Mouse (Mus musculus): Measurements from ENCODE around the gene Aldh16a1. TPM values are rescaled to one million over a fixed set of nuclear protein-coding genes. Genes with fewer than 3 reads are reported as not detected.
A peak's percentile ranks its signal among the peaks of the same experiment; 100 is the strongest.
"Not testable (repeated sequence)": the region's sequence is repeated elsewhere in the genome, so short reads cannot be mapped to it uniquely, and the experiment has no call there.

Gene Aldh16a1
- total RNA-seq, 4 experiments from 2014 or later: 10.4 to 16.9 (median 13.7) TPM

DNA sequence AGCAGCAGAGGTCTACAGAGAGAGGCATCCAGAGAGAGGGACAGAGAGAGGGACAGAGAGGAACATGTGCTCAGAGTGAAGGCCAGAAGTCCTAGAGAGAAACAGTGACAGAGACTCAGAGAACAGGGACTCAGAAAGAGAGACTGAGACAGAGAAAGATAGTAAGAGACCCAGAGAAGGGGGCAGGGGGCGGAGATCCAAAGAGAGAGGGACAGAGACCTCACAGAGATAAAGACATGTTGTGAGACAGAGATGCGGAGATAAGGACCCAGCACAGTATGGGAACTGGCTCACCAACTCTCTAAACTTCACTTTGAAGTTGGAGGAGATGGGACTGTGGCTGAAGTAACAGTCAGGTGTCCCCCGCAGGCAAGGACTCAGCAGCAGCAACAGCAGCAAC lies 19.0 kb downstream of the Aldh16a1 start:
- no peak for DNase-seq (ENCODE audit: low spot score in 2 of 2)

DNA sequence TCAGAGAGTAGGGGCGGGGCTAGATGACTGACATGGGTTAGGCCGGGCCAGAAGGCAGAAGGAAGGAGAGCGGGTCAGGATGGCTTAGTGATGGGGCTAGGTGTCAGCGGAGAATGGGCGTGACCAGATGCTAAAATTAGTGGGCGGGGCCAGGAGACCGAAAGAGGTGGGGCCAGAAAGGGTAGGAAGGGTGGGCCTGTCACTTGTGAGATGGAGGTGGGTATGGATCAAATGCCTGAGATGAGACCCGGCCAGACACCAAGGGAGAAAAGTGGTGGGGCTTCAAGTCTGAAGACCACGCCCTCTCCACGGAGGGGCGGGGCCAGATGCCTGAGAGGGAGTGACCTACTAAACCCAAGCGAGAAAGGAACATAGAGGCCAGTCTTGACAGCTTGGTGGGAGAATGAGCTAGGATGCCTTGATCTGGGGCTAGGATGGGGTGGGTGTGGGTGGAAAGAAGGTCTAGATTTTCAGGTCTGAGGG lies 19.8 kb downstream of the Aldh16a1 start:
- no peak for DNase-seq (ENCODE audit: low spot score in 2 of 2)

DNA sequence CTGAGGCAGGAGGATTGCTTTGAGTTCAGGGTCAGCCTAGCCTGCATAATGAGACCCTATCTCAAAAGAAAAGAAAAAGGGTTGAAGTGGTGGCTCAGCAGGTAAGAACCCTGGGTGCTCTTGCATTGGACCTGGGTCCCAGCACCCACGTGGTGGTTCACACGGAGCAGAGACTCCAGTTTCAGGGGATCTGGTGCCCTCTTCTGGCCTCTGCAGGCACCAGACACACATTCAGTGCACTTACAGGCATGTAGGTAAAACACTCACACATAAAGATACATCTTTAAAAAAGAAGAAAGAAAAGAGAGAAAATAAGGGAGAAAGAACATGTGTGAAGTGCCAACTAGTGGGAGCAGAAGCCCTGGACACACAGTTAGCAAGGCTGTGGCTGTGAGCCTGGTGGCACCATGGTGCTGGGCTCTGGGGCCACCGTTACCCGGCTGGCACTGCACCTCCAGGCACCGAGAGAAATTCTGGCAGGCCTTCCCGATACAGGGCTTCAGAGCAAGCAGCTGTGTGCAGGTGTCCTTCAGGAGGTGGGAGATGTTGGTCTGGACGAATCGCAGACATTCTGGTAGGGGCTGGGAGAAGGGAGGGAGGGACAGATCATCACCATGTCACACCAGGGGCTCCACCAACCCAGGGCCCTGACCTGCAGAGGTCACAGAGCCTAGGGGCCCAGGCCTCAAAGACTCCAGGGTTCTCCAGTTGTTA lies 20.8 kb downstream of the Aldh16a1 start:
- no peak for DNase-seq (ENCODE audit: low spot score in 2 of 2)

DNA sequence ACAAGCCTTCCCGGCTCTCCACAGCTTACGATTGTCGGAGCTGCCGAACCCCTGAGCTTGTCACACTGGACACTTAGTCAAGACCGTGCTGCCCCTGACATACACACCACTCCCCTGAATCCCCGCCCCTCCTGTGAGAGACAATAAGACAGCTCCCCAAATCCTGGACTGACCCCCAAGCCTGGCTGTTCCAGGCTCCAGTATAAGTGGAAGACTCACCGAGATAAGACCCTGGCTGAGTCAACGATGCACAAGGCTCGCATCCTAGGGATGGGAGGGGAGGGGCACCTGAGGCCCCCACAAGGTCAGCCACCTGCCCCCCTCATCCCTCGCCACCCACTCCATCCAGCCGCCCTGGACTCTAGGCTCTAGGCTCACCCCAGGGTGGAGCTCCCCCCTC lies 22.5 kb downstream of the Aldh16a1 start:
- DNase-seq (ENCODE audit: low spot score in 2 of 2): no peak

DNA sequence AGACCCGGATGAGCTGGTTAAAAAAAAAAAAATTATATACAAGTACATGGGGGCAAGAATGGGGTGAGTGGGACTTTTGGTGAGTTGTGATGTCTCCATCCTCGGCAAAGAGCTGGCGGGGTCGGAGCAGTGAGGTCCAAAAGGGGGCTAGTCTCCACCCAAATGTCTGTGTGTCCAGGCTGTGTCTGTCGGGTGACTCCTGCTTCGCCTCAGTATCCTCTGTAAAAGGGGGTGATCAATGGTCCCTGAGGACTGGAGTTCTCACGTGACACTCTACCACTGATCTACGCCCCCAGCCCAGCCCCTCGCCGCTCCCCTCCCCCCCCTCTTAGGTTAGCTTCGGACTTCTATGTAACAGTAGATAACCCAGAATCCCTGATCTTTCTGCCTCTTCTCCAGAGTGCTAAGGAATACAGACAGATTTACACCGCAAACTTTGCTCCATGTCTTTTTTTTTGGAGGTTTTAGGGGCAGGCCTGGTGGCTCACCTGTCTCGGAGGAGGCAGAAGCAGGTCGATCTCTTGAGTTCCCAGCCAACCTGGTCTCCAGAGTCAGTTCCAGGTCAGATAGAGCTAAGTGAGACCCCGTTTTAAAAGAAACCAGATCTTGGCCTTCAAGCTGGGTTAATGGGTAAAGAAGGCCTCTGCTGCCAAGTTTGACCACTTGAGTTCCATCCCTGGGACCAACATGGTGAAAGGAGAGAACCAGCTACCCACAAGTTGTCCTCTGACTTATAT lies 24.4 kb downstream of the Aldh16a1 start:
- DNase-seq (ENCODE audit: low spot score in 2 of 2): no peak

DNA sequence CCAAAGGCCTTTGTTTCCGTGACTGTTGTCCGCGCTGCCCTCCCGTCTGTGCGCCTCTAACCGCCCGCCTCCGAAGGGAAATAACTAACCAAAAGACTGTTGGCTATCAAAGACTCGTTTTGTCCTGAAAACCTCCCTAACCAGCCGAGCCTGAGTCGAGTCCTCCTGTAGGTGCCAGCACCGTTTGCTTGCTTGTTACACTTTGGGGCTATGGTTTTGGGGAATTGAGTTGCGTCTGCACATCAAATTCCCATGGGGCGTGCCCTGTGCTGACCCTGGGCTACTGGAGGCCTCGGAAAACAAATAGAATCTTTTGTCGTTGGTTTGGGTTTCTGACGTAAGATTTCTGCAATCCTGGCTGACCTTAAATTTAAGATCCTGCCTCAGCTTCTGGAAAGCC lies 25.1 kb downstream of the Aldh16a1 start:
- DNase-seq (ENCODE audit: low spot score in 2 of 2): no peak

DNA sequence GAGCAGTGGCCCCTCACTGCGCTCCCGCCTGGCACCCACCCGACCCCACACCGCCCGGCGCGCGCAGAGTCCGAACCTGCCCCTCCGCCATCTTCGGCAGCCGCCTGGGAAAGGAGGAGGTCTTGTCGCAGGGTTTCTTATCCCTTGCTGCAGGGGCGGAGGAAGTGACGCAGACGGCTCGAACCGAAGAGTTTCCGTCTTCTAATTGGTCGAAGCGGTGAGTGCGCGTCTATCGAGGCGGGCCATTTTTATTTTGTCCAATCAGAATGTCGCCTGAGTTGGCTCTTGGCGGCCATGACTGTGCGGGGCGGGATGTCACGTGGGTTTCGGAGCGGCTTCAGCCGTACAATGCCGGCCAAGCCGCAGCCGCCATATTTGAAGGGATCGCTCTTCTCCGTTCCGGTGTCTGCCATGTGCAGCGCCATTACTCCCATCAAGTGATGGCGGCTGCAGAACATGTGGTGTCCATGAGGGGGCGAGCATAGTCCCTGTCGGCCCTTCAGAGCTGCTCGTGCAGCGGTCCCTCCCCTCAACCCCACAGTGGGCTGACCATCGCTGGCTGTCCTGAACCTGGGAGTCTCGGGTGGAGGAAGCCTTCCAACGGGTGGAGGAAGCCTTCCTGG lies 25.6 kb downstream of the Aldh16a1 start, which contains the start of gene Rpl13a:
Gene Rpl13a, minus strand, starts transcription at position 138 of the 623 bp plus-strand sequence.
- DNase-seq (ENCODE audit: low spot score in 2 of 2): peak; percentile 98 to 99

DNA sequence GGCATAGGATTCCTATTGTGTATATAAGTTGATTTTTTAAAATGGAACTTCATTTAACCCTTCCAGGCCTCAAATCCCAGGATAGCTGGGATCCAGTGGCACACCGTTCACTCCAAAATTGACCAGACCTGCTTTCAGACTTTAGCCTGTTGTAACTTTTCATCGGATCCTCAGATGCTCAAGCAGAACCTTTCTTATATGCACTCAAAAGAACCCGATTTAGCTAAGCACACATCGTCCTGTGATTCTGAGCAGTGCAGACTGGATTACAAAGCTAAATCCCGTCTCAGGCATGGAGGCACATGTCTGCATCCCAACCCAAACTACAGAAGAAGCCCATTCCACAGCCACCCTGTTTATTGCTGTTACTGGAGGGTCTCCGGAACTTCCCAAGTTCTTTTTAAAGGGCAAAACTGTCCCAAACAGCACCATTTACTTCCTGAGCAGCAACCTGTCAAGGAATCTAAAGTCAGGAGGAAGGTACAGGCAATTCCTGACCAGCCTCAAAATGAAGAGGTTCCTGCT lies 26.6 kb downstream of the Aldh16a1 start:
- no peak for DNase-seq (ENCODE audit: low spot score in 2 of 2)

DNA sequence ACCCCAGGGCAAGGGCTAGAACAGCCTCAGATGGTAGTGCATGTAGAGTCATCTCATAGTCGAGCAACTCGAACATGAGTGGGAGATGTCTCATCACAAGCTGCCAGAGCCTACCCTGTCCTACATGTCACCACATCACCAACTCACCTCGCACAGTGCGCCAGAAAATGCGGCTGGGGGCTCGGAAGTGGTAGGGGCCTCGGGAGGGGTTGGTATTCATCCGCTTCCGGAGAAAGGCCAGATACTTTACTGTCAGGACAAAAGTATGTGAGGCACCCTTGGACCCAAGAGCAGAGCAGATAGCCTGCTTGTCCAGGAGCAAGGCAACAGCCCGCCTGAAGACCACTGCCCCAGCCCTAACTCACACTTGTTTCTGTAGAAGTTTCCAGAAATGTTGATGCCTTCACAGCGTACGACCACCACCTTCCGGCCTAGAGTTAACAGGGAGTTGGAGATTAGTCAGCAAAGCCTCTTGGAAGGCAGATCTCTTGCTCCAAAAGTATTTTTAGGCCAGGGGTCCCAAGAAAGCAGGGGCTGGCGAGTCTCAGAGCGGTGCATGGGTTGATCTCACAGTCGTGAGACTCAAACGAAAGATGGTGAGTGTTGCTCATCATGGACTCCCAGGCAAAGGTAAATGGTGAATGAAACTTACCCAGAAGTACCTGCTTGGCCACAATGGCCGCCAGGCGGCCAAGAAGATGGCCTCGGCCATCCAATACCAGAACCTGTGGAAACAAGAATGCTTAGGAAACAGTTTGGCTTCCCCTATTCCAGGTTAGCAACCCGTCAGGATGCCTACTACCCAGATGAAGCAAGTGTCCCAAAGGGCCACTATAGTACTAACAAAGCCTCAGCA lies 27.3 kb downstream of the Aldh16a1 start:
- no peak for DNase-seq (ENCODE audit: low spot score in 2 of 2)

DNA sequence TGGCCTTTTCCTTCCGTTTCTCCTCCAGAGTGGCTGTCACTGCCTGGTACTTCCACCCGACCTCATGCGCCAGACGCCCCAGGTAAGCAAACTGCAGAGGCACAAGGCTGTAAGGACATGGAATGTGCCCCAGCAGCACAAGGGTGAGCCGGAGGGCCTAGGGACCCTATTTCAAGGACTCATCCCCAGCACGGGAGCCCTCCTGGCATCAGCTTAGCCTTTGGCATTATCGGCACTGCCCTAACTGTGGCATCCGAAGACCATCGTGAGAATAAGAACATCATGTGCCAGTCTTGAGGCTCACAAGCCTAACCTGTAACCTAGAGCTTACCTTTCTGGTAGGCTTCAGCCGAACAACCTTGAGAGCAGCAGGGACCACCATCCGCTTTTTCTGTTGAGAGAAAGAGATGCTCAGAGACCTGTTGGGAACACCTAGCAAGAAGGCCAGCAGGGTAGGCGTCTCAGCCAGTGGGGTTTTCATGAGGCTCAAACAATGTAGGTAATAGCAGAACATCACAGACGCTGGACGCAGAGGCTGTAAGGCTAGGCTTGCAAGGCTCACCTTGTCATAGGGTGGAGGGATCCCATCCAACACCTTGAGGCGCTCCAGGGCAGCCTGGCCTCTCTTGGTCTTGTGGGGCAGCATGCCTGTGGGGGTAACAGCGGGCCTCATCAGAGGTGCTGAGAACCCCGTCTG lies 28.1 kb downstream of the Aldh16a1 start:
- DNase-seq (ENCODE audit: low spot score in 2 of 2): no peak

DNA sequence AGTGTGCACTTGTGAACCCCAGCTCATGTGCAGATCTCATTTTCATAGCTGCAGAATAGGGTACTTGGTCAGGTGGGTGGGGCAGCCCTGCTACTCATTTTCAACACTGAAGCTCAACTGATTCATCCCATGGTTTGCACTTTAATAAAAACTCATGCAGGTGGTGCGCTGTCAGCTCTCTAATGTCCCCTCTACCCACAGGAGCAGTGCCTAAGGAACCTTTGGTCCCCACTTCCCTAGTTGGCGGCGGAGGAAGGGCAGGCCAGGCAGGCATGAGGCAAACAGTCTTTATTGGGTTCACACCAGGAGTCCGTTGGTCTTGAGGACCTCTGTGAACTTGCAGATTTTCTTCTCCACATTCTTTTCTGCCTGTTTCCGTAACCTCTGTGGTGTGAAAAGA lies 28.7 kb downstream of the Aldh16a1 start:
- not testable (repeated sequence) for DNase-seq (ENCODE audit: low spot score in 2 of 2)

DNA sequence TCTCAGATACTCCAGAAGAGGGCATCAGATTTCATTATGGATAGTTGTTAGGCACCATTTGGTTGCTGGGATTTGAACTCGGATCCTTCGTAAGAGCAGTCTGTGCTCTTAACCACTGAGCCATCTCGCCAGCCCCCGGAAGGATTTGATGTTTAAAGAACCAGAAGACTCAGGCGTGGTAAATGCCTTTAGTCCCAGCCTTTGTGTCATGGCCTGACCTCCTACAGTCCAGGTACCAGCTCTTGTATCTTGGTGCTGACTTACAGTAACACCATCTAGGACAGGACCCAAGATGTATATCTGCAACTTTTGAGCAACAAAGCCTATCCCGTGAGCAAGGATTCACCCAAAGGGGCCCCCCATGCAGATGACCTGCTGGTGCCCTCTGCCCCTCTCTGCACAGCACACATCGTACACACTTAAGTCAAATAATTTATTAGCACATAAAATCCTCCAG lies 29.2 kb downstream of the Aldh16a1 start:
- no peak for DNase-seq (ENCODE audit: low spot score in 2 of 2)

DNA sequence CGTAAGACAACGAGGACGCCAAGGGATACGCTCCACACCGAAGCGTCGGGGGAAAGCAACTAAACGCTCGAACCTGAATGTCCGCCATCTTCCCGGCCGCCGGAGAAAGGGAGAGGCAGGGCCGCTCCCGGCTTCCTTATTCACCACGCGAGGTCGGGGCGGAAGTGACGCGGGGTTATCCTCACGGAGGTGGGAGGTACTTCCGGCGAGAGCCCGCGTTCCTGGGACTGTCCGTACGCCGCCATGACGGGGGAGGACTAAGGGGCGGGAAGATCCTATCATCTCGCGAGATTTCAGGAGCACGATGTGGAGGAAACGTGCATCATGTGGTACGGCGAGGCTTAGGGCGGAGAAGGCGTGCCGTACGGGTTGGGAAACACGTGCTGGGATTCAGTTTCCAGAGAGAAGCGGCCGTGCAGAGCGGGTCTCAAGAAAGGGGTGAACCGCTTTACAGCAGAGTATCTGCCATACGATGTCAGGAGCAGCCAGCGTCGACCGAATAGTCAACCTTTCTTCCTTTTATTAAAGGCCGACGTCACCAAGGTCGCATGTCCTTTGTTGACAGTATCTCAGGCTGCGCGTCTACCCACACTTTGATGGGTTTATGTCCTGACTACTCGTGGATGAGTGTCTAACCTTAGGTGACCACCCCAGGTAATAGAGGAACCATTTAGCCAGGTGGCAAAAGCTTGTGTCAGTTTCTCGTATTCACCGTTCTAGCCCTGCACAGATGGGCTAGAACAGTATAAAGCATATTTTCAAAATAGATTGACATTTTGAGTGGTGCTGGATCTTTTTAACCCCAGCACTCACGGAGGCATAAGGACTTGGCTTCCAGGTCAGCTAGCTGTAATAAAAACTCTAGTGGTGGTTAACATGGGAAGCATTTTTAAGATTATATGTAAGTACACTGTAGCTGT lies 29.9 kb downstream of the Aldh16a1 start, which contains the start of gene Rps11:
Gene Rps11, minus strand, starts transcription at position 216 of the 920 bp plus-strand sequence.
- DNase-seq (ENCODE audit: low spot score in 2 of 2): peak; percentile 97 to 99

DNA sequence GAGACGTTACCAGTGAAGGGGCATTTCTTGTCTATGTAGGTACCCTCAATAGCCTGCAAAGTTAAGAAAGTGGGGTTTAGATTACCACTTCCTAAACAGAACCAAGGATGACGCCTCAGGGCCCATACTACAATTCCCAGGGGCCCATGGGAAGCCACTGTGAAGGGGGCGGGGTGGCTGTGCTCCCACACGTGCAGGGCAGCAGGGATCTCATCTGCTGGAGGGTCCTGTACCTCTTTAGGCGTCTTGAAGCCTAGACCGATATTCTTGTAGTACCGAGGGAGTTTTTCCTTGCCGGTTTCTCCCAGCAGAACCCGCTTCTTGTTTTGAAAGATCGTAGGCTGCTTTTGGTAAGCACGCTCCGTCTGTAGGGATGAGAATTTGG lies 31.2 kb downstream of the Aldh16a1 start:
- DNase-seq (ENCODE audit: low spot score in 2 of 2): no peak

DNA sequence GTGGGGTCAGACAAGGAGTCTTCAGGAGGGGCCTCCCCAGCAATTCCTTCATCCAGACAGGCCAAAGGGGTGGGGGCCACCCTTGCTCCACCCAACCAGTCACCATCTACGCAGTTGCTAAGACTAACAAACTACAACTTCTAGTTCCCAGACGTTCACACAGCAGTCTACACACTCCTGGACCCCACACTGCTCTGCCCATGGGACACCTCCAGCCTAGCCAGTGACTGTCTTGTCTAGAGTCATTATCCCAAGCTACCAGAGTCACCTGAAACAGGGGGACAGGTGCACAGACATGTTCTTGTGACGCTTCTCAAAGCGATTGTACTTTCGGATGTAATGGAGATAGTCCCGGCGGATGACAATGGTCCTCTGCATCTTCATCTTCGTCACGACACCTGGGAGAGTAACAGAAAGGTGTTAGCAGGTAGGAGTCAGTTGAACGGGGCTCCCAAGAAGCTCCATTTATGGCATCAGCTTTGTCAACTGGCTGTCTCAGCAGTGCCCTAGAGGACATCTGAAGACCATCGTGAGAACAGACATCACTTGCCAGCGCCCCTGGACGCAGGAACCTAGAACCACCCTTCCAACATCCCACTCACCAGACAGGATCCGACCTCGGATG lies 31.7 kb downstream of the Aldh16a1 start:
- no peak for DNase-seq (ENCODE audit: low spot score in 2 of 2)

DNA sequence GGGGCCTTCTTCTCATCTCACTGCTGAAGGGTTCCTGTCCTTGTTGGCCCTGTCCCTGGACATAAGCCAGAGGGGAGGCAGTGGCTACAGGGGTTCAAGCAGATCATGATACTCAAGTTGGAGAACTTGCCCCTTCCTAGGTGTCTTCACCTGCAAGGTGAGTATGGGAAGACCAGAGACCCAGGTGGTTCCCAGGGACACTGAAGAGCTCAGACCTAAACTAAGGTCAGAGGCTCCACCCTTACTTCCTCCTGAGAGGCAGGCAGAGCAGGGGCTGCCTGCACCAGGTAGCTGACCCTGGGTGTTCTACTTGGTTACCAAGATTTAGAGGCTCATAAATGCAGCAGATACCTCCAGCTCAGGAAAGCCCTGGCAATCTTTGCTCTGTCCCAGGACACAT lies 32.4 kb downstream of the Aldh16a1 start:
- DNase-seq (ENCODE audit: low spot score in 2 of 2): no peak

DNA sequence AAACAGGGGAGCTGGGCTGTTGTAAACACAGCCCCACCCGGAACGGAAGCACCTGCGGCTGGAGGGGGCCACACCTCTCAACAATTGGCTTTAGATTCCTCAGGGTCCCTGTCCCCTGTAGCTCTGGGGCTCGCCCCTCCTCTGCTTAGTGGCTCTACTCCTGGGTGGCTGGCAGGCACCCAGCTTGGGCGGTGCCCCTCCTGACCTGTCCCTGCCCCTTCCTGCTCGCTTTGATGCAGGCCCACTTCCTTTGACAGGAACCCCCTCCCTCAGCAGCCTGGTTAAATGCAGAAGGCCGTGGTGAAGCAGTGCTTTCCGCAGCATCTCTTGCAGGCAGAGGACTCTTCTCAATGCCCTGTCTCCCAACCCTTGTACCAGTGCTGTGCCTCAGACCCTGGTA lies 33.0 kb downstream of the Aldh16a1 start:
- DNase-seq (ENCODE audit: low spot score in 2 of 2): no peak

DNA sequence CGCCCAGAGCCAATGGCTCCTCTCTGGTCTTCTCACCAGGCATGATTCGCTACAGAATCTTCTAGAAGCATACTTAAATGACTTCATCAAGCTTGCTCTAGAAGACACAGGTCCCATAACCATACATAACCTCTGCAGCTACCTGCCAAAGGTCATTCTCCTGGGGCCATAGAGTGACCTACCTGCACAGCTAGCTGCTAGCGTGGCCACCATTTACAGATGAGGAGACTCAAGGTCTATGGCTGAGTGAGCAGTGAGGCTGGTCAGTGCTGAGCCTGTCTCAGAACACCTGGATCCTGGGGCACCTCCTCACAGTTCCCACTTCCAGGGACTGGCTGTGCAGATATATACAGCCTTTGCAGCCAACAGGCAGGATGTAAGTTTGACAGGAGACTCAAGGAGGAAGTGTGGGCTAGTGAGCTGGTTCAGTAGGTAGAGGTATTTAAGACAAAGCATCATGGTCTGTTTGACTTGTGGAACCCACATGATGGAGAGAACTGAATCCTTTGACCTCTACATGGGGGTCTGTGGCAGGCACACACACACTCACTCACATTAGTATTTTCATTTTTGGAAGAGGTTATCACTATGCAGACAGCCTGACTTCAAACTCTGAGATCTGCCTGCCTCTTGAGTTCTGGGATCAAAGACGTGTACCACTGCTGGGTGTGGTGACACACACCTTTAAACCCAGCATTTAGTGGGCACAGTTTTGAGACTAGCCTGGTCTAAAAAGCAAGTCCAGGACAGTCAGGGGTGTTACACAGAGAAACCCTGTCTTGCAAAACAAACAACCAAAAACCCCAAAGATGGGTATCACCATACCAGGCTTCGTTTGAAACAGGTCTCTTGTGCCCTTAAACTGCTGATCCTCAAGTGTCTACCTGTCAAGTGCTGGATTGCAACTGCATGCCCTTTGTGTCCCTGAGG lies 34.3 kb downstream of the Aldh16a1 start:
- no peak for DNase-seq (ENCODE audit: low spot score in 2 of 2)
